Mouse (Mus musculus): ENCODE measurements around the gene Fam228b. TPM values are rescaled to one million over a fixed set of nuclear protein-coding genes. Genes with fewer than 3 reads are reported as not detected.
"Not testable (repeated sequence)": the region's sequence is repeated elsewhere in the genome, so short reads cannot be mapped to it uniquely, and the experiment has no call there.

The Fam228b gene
- polyA plus RNA-seq, 1 experiment from 2014 or later = 2.8 TPM

DNA sequence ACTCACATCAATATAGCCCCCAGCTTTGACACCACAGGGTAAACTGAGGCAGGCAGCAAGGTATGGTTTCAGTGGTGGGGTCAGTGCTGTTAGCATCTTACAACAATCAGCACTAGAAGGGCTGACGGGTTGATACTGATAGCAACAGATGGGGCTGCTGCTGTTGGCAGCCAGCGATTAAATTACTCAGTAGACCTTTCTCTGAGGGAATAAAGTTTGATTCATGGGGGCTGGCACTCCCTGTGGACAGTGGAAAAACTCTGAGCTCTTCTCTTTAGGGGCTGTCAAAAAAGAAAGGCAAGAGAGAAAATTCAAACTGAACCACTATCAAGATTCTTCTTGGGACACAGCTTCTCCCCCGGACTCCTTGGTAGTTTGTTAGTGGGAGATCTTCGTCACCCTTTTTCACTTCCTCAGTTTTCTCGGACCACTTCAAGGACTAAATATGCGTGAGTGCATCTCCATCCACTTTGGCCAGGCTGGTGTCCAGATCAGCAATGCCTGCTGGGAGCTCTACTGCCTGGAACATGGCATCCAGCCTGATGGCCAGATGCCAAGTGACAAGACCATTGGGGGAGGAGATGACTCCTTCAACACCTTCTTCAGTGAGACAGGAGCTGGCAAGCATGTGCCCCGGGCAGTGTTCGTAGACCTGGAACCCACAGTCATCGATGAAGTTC, 12.8 kb upstream of the Fam228b start:
- not testable (repeated sequence) for ATAC-seq (ENCODE audit: extremely low read depth, insufficient number of reproducible peaks, low FRiP score, low TSS enrichment); H3K9ac ChIP-seq; H3K4me2 ChIP-seq; H3K9me3 ChIP-seq; H3K27me3 ChIP-seq (replicated peaks); H3K36me3 ChIP-seq; H3K4me1 ChIP-seq; H3K4me3 ChIP-seq; H3K27ac ChIP-seq (replicated peaks)
- whole genome bisulfite sequencing = 71% methylated on average over 9 of the region's 9 CpGs

DNA sequence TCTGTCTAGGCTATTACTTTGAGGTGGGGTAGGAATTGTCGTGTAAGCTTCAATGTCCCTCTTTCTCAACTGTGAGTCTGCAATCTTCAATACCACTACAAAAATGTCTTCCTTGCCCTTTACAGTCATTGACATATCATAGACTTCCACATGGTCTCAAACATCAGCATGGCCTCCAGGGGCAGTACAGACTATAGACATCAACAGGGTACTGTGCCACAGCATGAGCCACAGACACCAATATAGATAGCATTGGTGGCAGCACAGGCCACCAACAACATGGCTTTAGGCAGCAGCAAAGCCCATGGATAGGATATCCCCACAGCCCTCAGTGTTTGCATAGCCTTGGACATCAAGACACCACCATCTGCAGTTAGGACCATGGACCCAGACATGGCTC, 12.2 kb upstream of the Fam228b start:
- H3K27me3 ChIP-seq (replicated peaks) = no peaks in the 10 kb centered on the region
- WGBS = 77% methylated on average over 1 of the region's 1 CpGs

DNA sequence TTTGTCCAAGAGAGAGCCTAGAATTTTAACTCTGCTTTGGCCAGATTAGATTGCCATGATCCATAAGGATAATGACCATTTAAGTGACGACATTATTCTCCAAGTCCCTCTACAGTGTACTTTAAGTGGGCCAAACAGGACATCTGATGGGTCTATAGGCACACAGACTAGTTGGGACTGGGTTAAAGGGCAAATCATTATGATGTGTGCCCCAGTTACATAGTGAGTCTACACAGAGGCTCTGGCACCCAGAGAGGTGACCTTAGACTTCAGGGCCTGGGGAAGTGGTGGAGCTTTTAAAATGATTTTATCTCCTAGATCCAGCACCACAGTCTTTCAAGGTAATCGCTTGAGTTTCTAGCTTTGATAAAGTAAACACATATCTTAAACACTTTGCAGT, 11.2 kb upstream of the Fam228b start:
- ATAC-seq (ENCODE audit: extremely low read depth, insufficient number of reproducible peaks, low FRiP score, low TSS enrichment) = no peak
- H3K9ac ChIP-seq = no peak overlapping the region
- H3K27ac ChIP-seq (replicated peaks) = no peak overlapping the region
- H3K9me3 ChIP-seq = no peaks in the 10 kb centered on the region
- 56% methylated on average over 2 of the region's 2 CpGs for WGBS
- no peaks in the 10 kb centered on the region for H3K27me3 ChIP-seq (replicated peaks)
- no peaks in the 10 kb centered on the region for H3K4me1 ChIP-seq
- H3K4me2 ChIP-seq = no peak overlapping the region
- no peak overlapping the region for H3K4me3 ChIP-seq
- no peaks in the 10 kb centered on the region for H3K36me3 ChIP-seq

More for the DNA sequence above, 12.2 kb upstream of the Fam228b start:
- Histone ChIP-seq H3K4me1 (no peaks in the 10 kb centered on the region), H3K4me2 (no peak overlapping the region), H3K9me3 (no peaks in the 10 kb centered on the region), H3K27ac (replicated peaks) (no peak overlapping the region), H3K9ac (no peak overlapping the region), H3K4me3 (no peak overlapping the region), H3K36me3 (no peaks in the 10 kb centered on the region)
- no peak for ATAC-seq (ENCODE audit: extremely low read depth, insufficient number of reproducible peaks, low FRiP score, low TSS enrichment)

DNA sequence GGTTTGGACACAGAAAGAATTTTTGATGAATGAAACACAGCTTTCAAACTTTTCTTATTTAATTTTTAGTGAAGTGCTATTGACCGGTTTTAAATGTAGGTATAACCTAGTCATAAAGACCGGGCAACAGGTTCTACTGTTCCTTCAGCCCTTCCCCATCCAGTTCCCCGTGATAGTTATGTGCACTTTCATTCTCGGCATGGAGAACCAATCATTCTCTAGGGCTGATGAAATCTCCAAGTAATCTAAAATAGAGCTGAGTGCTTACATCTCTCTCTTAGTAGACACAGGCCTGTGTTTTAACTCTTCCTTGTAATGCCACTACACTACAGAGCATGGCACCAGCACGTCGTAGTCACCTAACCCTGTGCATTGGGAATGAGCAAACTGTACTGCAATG, 8.7 kb upstream of the Fam228b start:
- no peaks in the 10 kb centered on the region for H3K27me3 ChIP-seq (replicated peaks)

DNA sequence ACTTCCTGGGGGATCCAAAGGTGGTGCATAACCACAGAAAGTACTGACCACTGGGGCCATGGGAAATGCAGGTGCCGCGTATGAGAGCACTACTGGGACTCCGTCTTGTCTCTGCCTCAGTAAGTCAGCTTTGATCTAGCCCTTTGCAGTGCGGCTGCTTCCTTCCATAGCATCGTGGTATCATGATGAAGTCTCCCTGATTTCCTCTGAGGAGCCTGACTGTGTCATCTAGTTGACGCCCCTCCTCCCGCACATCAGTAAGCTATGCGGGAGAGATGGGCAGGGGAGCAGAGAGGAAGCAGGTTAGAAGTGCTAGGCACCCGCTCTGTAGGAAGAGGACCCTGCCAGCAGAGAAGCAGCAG, 6.5 kb upstream of the Fam228b start:
- WGBS = 65% methylated on average over 9 of the region's 9 CpGs

More for the DNA sequence above, 8.7 kb upstream of the Fam228b start:
- 72% methylated on average over 6 of the region's 6 CpGs for WGBS
- no peak overlapping the region for H3K27ac ChIP-seq (replicated peaks)
- no peak overlapping the region for H3K4me2 ChIP-seq
- H3K9ac ChIP-seq = no peak overlapping the region
- no peaks in the 10 kb centered on the region for H3K9me3 ChIP-seq
- H3K36me3 ChIP-seq = no peaks in the 10 kb centered on the region
- H3K4me1 ChIP-seq = no peaks in the 10 kb centered on the region
- no peak overlapping the region for H3K4me3 ChIP-seq
- ATAC-seq (ENCODE audit: extremely low read depth, insufficient number of reproducible peaks, low FRiP score, low TSS enrichment) = no peak

DNA sequence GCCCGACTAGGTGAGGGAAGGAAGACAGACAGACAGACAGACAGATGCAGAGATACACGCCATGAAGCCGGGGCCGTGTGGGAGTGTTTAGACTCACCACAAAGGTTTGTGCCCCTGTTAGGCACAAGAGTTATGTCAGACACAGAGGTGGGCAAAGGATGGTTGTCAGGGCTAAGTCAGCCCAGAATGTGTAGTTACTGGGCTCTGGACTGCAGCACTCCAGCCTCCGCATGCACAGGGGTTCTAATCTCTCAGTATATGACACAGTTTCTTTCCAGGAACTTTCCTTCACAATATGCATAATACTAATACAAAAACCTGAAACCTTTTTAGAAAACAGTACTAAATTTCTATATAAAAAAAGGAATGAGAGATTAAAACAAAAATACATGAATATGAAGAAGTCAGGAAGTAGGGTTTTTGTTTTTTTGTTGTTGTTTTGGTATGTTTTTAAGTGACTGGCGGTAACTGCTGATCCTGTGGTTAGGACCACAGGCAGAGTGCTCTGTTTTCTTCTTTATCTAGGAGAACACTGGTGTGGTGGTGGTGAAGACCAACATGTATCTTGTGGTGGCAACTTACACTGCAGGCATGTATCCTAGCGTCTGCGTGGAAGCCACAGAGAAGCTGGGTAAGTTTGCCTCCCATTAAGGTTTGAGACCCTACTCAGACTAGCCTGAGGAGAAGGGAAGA, 6.0 kb upstream of the Fam228b start:
- H3K27me3 ChIP-seq (replicated peaks) = no peaks in the 10 kb centered on the region
- H3K9ac ChIP-seq = no peak overlapping the region
- H3K27ac ChIP-seq (replicated peaks) = no peak overlapping the region
- H3K4me1 ChIP-seq = no peaks in the 10 kb centered on the region
- no peaks in the 10 kb centered on the region for H3K9me3 ChIP-seq
- WGBS = 77% methylated on average over 8 of the region's 8 CpGs
- no peak overlapping the region for H3K4me2 ChIP-seq
- no peak for ATAC-seq (ENCODE audit: extremely low read depth, insufficient number of reproducible peaks, low FRiP score, low TSS enrichment)
- no peaks in the 10 kb centered on the region for H3K36me3 ChIP-seq
- no peak overlapping the region for H3K4me3 ChIP-seq

More for the DNA sequence above, 6.5 kb upstream of the Fam228b start:
- Histone ChIP-seq H3K9ac (no peak overlapping the region), H3K4me3 (no peak overlapping the region), H3K36me3 (no peaks in the 10 kb centered on the region), H3K27me3 (replicated peaks) (no peaks in the 10 kb centered on the region), H3K4me2 (no peak overlapping the region), H3K27ac (replicated peaks) (no peak overlapping the region), H3K9me3 (no peaks in the 10 kb centered on the region), H3K4me1 (no peaks in the 10 kb centered on the region)
- no peak for ATAC-seq (ENCODE audit: extremely low read depth, insufficient number of reproducible peaks, low FRiP score, low TSS enrichment)

DNA sequence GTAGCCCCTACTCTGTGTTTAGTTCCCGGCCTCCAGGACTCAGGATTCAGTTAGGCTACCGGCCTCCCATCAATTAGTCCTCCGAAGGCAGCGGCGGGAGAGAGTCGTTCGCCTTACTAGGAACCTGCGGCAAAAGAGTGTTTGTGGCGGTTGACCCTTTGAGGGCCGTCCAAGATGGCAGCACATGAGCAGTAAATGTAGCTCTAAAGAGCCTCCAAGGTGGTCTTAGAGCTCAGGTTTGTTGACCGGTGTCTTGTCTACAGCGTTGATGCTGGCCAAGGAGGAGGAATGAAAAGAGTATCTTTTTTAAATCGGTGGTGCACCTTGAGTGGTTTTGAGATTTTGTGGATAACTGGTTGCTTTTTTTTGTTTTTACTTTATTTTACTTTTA, 261 bp upstream of the Fam228b start:
- Histone ChIP-seq H3K27me3 (replicated peaks) (no peaks in the 10 kb centered on the region), H3K9me3 (no peaks in the 10 kb centered on the region), H3K36me3 (no peaks in the 10 kb centered on the region), H3K9ac (peak overlapping the region; percentile 86), H3K4me1 (peaks cover 5% of the 10 kb centered on the region), H3K27ac (replicated peaks) (peak overlapping the region; percentile 84), H3K4me2 (peak overlapping the region; percentile 78), H3K4me3 (peak overlapping the region; percentile 66)
- 19% methylated on average over 13 of the region's 13 CpGs for WGBS
- peak; percentile 11; the same call in 1 of the 2 replicates for ATAC-seq (ENCODE audit: extremely low read depth, insufficient number of reproducible peaks, low FRiP score, low TSS enrichment)

DNA sequence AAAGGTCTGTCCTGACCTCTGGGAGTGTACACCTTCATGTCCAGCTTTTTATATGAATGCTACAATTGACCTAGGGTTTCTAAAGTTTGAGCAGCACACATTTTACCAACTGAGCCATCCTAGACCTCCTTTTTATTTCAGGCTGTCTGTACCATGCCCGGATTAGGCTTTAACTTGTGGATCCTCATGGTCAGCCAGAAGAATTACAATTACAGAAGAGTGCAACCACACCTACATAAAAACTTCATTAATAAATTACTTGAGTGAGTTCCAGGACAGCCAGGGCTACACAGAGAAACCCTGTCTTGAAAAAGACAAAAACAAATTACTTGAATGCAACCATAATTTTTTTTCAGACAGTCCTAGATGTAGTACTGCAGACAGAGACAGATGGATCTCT, 12.0 kb downstream of the Fam228b start:
- H3K4me3 ChIP-seq = no peak overlapping the region
- ATAC-seq (ENCODE audit: extremely low read depth, insufficient number of reproducible peaks, low FRiP score, low TSS enrichment) = no peak
- H3K27ac ChIP-seq (replicated peaks) = no peak overlapping the region
- H3K9me3 ChIP-seq = no peaks in the 10 kb centered on the region
- no peak overlapping the region for H3K4me2 ChIP-seq
- H3K9ac ChIP-seq = no peak overlapping the region
- no peaks in the 10 kb centered on the region for H3K4me1 ChIP-seq
- no peaks in the 10 kb centered on the region for H3K27me3 ChIP-seq (replicated peaks)
- 66% methylated on average over 1 of the region's 1 CpGs for WGBS
- H3K36me3 ChIP-seq = no peaks in the 10 kb centered on the region

DNA sequence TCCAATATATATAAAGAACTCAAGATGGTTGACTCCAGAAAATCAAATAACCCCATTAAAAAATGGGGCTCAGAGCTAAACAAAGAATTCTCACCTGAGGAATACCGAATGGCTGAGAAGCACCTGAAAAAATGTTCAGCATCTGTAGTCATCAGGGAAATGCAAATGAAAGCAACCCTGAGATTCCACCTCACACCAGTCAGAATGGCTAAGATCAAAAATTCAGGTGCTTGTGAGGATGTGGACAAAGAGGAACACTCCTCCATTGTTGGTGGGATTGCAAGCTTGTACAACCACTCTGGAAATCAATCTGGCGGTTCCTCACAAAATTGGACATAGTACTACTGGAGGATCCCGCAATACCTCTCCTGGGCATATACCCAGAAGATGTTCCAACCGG, 14.6 kb downstream of the Fam228b start:
- not testable (repeated sequence) for ATAC-seq (ENCODE audit: extremely low read depth, insufficient number of reproducible peaks, low FRiP score, low TSS enrichment); H3K4me2 ChIP-seq; H3K27me3 ChIP-seq (replicated peaks); H3K9me3 ChIP-seq; H3K4me1 ChIP-seq; H3K36me3 ChIP-seq; H3K4me3 ChIP-seq; H3K9ac ChIP-seq; H3K27ac ChIP-seq (replicated peaks)
- 85% methylated on average over 4 of the region's 4 CpGs for WGBS

DNA sequence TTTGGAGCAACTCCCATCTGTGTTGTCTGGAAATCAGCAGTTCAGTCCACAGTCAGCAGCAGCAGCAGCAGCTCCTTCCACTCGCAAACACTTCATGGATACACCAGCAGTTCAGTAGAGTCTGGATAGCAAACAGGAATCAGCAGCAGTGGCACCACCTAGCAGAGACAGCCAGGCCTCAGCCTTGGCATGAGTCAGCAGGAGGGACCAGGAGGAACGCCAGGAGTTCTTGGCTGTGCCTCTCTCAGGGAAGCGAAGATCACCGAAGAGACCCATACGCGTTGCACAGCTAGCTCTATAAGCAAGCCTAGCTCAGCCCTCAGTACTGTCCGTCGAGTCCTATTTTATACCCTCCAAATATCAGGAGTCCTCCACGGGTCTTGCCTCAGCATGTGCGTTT, 24.6 kb downstream of the Fam228b start:
- no peak overlapping the region for H3K4me3 ChIP-seq
- WGBS = 81% methylated on average over 10 of the region's 10 CpGs
- no peak for ATAC-seq (ENCODE audit: extremely low read depth, insufficient number of reproducible peaks, low FRiP score, low TSS enrichment)

DNA sequence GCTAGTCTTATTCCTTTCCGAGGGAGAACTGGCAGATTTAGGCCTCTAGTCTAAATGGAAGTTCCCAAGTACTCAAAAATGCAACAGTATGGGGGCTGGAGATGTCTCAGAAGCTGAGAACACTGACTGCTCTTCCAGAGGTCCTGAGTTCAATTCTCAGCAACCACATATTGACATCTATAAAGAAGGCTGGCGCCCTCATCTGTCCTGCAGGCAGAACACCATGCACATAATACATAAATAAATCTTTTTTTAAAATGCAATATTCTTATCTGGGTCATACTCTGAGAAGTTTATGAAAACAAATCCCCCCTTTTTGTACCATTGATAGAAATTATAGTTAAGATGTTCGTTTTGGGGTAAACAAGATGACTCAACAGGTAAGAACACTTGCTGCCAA, 26.9 kb downstream of the Fam228b start:
- 75% methylated on average over 3 of the region's 3 CpGs for WGBS
- no peak for ATAC-seq (ENCODE audit: extremely low read depth, insufficient number of reproducible peaks, low FRiP score, low TSS enrichment)
- Histone ChIP-seq H3K9ac (no peak overlapping the region), H3K36me3 (no peaks in the 10 kb centered on the region), H3K9me3 (no peaks in the 10 kb centered on the region), H3K4me2 (no peak overlapping the region), H3K4me1 (no peaks in the 10 kb centered on the region), H3K27ac (replicated peaks) (no peak overlapping the region), H3K27me3 (replicated peaks) (no peaks in the 10 kb centered on the region), H3K4me3 (no peak overlapping the region)

More for the DNA sequence above, 24.6 kb downstream of the Fam228b start:
- Histone ChIP-seq H3K9me3 (no peaks in the 10 kb centered on the region), H3K4me2 (no peak overlapping the region), H3K4me1 (no peaks in the 10 kb centered on the region), H3K27me3 (replicated peaks) (no peaks in the 10 kb centered on the region), H3K27ac (replicated peaks) (no peak overlapping the region), H3K36me3 (no peaks in the 10 kb centered on the region), H3K9ac (no peak overlapping the region)

DNA sequence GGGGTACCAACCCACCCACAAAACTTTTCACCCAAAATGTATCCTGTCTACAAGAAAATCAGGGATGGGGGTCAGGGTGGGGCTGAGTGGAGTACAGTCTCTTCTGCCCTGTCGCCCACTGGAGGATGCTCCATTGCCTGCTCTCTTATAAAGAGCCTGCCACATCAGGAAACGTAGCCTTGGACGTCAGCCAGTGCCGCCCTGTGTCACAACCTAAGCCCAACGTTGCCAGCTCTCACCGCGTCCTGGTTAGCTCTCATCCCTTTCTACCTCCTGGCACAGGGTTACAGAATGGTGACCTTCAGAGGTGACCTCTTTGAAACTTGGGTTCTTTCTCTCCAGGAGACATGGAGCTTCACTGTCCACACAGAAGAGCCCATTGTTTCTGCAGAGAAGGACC, 28.2 kb downstream of the Fam228b start:
- Histone ChIP-seq H3K4me2 (no peak overlapping the region), H3K4me3 (no peak overlapping the region), H3K9ac (no peak overlapping the region), H3K9me3 (no peaks in the 10 kb centered on the region), H3K36me3 (no peaks in the 10 kb centered on the region), H3K4me1 (no peaks in the 10 kb centered on the region), H3K27me3 (replicated peaks) (no peaks in the 10 kb centered on the region), H3K27ac (replicated peaks) (no peak overlapping the region)
- WGBS = 70% methylated on average over 7 of the region's 7 CpGs
- no peak for ATAC-seq (ENCODE audit: extremely low read depth, insufficient number of reproducible peaks, low FRiP score, low TSS enrichment)
